Mouse (Mus musculus) kidney, postnatal 10 days (tissue): ENCODE measurements around the gene 1700020A23Rik.

Experiments
- DNase-seq: peaks from one replicate; pipeline ENCODE4 v3.0.0; 2021; ENCODE audit warnings: mixed read lengths

Gene 1700020A23Rik

DNA sequence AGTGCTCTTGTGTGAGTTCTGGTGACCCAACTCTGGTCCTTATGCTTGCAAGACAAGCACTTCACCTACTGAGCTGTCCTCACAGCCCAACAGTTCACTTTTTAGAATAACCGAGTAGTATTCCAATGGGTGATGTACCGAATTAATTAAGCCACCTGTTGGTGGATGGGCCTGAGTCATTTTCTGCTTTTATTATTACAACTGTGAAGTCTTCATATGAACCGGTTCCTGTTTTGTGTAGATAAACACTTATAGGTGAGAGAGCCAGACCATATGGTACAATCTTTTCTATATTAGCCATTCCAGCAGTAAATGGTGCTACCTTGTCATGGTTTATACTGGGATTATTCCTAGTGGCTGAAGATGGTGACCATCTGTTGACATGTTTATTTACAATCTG is 7.7 kb downstream of the 1700020A23Rik start:
- no peak for DNase-seq

GRCm38 (mm10) chr2:130414094-130414856 is 9.2 kb downstream of the 1700020A23Rik start:
- DNase-seq = no peak

GRCm38 (mm10) chr2:130421781-130422620 is 16.9 kb downstream of the 1700020A23Rik start:
- DNase-seq = no peak

GRCm38 (mm10) chr2:130423397-130424125 is 18.5 kb downstream of the 1700020A23Rik start:
- peak; percentile 88 for DNase-seq

GRCm38 (mm10) chr2:130424126-130424853 is 19.2 kb downstream of the 1700020A23Rik start, which contains the start of the genes Vps16 and Pced1a:
Gene Vps16, plus strand, starts transcription at chr2:130424339.
Gene Pced1a, minus strand, starts transcription at chr2:130424701.
- peak; percentile 96 for DNase-seq

DNA sequence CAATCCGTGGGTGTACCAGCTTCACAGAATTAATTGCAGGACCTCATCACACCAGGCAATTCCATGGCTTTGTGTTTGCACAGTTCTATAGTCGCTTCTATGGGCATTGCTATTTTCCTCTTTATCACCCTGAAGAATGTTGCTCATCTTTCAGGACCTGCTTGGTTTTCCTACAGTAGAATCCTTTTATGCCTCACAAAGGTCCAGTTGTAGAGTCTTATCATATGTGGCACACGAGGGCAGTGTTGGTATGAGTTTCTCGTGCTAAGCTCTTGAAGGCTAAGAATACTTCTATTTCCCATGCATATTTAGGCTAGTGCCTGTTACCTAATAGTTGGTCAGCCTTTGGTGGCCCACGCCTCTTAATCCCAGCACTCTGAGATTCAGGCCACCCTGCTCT is 20.1 kb downstream of the 1700020A23Rik start:
- DNase-seq = no peak

DNA sequence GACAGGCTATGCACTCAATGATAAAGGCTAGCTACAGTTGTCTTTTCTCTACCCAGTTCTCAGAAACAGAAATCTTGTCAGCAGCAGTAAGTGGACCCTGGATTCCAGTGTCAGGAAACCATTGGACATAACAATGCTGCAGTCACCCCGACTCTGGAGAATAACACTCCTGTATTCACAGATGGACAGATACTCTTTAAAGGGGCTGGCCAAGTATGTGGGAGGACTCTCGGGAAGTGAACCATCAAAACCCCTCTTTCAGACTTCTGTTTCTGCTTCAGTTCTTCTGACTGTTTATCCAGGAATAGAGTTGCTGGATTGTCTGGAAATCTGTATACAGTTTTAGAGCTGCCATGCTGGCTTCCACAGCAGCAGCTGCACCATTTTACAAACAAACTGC is 24.8 kb downstream of the 1700020A23Rik start:
- no peak for DNase-seq

GRCm38 (mm10) chr2:130430484-130430883 is 25.4 kb downstream of the 1700020A23Rik start:
- DNase-seq = no peak

- DNase-seq = no peak
These were observed 27.1 kb downstream of the 1700020A23Rik start for GRCm38 (mm10) chr2:130432157-130432556.

DNA sequence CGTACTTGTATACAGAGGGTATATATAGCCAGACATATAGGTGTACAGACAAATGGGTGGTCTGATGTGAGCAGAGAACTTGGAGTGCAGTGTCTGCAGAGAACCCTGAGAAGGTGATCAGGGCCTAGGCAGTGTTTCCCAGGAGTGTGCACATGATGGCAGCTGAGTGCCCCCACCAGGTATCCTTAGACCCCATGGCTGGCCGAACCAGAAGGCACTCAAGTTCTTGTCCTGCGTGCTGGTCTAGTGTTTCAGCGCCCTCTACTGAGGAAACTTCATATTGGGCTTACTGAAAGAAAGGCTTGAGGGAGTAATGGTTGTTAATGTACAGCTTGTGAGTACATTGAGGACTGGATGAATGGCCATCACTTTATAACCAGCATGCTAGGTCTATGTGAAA is 28.1 kb downstream of the 1700020A23Rik start:
- DNase-seq = peak; percentile 61

DNA sequence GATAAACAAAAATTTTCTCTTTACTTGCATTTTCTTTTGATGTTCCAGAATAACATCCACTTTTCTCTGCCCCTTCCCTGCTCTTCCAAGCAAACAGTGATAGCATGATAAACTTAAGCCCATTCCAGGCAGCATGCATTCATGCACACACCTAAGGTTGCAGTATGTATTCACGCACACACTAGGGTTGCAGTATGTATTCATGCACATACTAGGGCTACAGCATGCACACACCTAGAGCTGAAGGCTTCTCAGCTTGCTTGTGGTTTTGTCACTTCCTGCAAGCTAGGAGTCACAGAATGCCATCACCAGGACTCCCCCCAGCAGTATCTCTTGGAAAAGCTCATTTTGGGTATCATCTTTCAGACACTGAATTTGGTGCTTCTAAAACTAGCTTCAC is 31.7 kb downstream of the 1700020A23Rik start:
- DNase-seq = no peak

GRCm38 (mm10) chr2:130438861-130439260 is 33.8 kb downstream of the 1700020A23Rik start:
- DNase-seq = no peak

- DNase-seq = no peak
These were observed 34.9 kb downstream of the 1700020A23Rik start for GRCm38 (mm10) chr2:130439840-130440480.

GRCm38 (mm10) chr2:130442162-130442561 is 37.1 kb downstream of the 1700020A23Rik start:
- no peak for DNase-seq

DNA sequence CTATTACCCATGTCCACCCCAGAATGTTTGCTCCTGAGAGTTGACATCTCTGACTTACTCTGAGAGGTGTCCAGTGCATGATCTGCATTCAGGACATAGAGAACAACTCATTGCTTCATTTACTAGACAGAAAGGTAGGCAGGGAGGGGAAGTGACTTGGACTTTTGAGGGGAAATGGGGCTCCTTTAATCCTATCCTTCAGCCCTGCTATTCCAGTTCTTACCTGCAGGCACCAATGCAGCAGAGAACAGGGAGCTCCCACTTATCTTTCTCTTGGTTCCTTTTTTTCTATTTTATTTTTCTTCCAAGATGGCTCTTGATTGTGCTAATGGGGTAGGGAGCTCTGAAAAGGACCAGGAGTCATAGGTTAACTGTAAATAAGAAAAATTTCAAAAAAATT is 43.4 kb downstream of the 1700020A23Rik start:
- no peak for DNase-seq

DNA sequence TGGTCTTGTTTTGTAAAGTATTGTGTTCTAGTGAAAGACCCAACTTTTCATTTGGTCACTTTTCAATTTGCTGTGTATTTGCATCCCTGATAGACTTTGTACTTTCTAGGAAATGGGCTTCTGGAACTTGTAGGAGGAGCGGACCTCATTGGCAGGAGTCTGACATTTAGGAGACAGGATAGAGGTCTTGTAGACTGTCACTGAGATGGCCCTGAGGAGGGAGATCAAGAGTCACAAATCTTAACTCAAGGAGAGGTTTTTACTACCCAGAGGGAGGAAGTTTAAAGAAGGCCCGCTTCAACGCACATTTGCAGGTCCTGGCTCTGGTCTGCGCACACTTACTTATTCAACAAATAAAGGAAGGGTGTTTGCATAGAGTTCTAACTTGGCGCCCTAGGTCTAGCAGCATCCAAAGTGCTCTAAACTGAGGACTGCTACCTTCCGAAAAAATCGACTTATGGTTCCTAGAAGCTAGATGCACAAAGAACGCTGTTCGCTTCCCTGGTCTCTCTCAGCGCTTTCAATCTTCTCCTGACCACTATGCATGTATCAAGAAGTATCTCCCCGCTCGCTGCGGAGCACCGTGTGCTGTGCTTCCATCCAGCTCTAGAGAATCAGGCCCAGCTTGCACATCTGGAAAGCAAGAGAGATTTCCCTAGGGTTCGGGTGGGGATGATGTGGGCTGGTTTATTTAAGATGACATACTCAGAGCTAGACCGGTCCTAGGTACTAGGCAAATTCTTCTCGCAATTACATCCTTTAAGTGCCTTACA is 44.1 kb downstream of the 1700020A23Rik start:
- DNase-seq = no peak

DNA sequence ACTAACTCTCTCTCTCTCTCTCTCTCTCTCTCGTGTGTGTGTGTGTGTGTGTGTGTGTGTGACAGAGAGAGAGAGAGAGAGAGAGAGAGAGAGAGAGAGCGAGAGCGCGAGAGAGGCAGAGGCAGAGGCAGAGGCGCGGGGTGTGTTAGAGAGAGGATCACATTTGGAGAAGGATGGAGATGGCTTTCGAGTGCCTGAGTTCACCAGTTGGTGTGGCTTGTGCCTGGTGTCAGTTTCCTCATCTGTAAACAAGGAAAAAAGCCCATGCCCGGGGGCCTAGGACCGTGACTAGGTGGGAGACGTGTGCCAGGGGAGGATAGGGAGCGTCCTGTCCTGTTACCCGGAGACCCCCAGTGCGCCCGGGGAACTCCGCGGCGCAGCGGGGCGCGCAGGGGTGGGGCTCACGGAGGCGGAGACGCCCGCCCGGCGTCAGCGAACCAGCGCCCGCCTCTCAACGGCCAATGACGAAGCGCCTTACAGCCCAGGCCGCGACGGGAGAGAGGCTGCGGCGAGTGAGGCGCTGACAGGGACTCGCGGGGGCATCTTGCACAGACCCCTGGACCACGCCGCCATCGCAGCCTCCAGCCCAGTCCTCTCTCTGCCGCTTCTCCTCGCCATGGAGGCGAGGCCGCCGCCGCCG is 44.9 kb downstream of the 1700020A23Rik start, which contains the start of gene Ptpra:
Ptpra (plus strand) TSS at position 485 of the 640 bp plus-strand sequence.
- DNase-seq = peak; percentile 94

- DNase-seq = peak; percentile 82
These were observed 45.4 kb downstream of the 1700020A23Rik start for GRCm38 (mm10) chr2:130450434-130450796.

DNA sequence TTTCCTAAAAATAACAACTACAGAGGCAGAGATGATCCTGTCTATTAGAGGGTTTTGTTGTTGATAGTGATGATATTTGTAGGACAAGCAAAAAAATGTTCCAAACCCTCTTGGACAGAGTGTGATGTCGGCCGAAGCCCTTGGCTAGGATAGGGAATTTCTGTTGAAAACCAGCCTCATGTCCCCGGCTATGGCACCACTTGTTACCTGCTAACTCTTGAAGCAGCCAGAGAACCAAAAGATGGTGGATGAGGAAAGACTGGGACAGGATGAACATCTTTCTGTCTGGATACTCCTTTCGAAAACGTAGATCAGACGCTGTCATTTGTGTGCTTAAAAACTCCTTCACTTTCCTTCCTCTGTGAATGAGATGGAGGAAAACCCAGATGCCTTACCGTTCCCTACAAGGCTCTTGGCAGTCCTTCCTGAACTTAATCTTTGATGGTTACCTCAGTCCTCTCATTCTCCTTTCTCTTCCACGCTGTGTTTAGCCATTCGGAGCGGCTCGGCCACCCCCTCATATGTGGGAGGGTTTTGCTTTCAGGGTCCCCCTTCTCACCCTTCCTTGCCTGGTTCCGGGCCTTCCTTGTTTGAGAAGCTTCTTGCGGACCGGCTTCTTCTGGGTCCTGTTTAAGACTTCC is 46.1 kb downstream of the 1700020A23Rik start:
- DNase-seq = no peak

GRCm38 (mm10) chr2:130451727-130452090 is 46.6 kb downstream of the 1700020A23Rik start:
- DNase-seq = peak; percentile 26
